Mouse (Mus musculus) embryo, embryonic 11.5 days (tissue): ENCODE measurements around the gene Mblac2.
"Not testable (repeated sequence)": the region's sequence is repeated elsewhere in the genome, so short reads cannot be mapped to it uniquely, and the experiment has no call there.

Source experiments
- DNase-seq: peaks from one replicate; pipeline ENCODE4 v3.0.0-alpha.2; 2012; ENCODE audit warnings: low read depth, low spot score

Mblac2 gene

GRCm38 (mm10) chr13:81710775-81711545 is at the start of gene Mblac2, which contains the start of gene Polr3g:
Mblac2 (plus strand) TSS chr13:81711341.
Polr3g (minus strand) TSS chr13:81711013.
- peak; percentile 90 for DNase-seq

GRCm38 (mm10) chr13:81663566-81664330 is 47.4 kb upstream of the Mblac2 start:
- no peak for DNase-seq

DNA sequence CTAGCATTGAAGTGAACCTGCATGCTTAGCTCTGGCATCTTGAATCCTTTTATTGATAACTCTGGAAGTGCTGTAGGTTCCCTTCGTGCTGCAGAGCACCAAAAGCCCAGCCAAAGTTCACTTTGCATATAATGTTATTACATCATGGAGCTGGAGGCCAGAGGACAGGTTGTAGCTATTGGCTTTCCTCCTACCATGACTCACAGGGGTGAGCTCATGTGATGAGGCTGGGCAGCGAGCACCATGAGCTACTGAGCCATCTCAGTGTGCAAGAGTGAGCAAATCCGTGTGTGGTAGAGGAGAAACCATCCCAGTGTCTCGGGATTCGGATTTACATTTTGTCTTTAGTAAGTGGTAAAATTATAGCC is 46.8 kb upstream of the Mblac2 start:
- no peak for DNase-seq

- no peak for DNase-seq
Measured at GRCm38 (mm10) chr13:81667713-81668112, 43.4 kb upstream of the Mblac2 start.

GRCm38 (mm10) chr13:81675333-81675732 is 35.8 kb upstream of the Mblac2 start:
- no peak for DNase-seq

DNA sequence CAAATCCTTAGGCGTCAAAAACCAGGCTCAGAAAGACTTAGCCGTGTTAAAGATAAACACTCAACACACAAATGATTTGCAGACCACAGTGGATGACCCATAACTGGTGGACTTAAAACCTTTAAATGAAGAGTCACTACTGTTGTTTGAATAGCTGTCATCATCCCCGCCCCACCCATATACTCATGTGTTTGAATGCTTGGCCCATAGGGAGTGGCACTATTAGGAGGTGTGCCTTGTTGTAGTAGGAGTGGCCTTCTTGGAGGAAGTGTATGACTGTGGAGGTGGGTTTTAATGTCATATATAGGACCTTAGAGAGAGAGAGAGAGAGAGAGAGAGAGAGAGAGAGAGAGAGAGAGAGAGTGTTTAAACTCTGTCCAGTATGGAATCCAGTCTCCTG is 28.0 kb upstream of the Mblac2 start:
- DNase-seq, result no peak

DNA sequence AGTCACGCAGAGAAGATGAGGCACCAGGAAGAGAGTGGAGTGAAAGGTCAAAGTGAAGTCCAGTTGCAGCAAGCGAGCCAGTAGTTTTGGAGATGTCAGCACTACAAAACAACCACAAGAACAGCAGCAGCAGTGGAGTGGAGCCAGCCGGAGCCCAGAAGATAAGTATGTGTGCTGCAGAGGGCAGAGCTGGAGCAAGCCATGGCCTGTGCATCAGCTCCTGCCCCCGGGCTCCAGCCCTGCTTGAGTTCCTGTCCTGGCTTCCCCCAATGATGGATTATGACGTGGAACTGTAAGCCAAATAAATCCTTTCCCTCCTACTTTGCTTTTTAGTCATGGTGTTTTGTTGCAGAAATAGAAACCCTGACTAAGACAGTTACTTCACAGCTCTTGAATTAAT is 26.9 kb upstream of the Mblac2 start:
- no peak for DNase-seq

DNA sequence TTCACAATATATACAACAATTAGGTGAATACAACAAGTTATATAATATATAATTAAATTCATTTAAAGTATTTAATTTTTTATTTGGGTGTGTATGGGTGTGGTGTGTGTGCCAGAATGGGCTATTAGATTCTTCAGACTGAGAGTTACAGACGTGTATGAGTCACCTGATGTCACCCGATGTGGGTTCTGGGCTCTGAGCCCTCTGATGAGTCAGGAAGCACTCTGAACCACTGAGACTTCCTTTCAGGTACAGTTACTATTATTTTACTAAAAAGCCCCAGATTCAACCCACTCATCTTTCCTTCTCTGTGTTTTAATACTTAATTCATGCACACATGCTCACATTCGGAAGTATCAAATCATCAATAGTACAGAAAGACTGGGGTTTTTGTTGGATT is 26.3 kb upstream of the Mblac2 start:
- DNase-seq, result no peak

- DNase-seq, result no peak
Measured at GRCm38 (mm10) chr13:81689587-81689986, 21.6 kb upstream of the Mblac2 start.

DNA sequence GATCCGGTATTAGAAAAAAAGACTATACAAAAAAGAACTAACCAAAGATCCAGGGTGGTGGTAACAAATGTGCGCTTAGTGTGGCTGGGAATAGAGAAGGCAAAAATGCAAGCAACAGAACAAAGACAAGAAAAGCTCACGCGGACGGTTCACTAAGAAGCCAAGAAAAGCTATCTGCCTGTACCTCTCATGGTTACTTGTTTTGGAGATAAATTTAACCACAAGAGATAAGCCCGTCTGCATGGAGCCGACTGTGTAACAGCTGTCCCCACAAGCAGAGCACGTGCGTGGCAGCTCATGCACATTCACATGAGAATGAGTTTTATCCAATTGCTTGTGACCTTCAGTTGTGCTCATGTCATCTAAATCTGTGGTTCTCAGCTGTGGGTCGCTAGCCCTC is 20.7 kb upstream of the Mblac2 start:
- no peak for DNase-seq

DNA sequence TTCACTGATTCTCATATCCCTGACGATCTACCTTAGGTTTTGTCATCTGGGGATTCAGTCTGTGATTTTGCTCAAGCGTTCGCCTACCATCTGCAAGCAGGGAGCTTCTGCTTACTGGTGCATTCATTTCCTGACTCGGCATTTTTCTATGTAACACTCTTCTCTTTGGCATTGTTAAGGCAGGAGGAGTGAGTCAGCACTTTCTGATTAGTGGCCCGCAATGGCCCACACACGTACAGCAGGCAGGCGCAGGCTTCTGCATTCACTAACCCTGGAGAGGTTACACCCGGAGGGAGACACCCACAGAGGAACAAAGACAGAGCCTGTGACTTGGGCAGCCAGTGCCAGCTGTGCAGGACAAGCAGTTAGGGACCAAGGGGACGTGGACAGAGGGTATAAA is 19.5 kb upstream of the Mblac2 start:
- DNase-seq, result no peak

DNA sequence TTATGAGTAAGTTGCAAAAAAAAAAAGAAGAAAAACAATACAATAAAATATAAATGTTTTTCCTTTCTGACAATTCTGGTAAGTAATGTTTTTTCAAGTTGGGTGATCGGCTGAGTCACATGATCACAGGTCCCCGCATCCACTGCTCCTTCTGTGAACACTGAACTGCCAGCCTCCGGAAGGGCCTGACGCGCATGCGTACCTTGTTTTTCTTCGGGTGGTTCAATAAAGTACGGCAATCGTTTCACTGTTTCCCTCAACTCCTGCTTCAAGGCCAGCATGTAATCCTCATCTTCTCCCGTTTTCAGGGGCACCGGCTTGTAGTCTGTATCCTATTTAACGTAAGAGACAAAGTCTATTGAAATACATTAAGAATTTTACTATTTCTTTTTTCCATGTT is 16.7 kb upstream of the Mblac2 start:
- no peak for DNase-seq

DNA sequence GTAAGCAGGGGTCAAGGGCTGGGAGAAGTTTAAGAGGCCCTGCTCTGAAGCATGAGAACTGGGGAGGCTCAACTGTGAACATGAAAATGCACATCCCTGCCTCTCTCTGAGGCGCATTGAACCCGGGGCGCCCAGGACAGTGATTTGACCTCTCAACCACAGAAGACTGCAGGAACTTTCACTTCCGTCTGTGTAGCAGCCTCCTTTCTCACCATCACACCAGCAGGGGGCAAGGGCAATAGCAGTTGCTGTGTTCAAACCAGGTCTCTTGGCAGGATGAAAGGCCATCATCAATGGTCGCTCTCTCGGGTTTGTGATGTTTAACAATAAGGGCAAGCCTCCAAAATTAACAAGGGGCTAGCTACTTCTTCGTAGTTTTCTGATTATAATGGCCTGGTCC is 8.0 kb upstream of the Mblac2 start:
- DNase-seq, result no peak

DNA sequence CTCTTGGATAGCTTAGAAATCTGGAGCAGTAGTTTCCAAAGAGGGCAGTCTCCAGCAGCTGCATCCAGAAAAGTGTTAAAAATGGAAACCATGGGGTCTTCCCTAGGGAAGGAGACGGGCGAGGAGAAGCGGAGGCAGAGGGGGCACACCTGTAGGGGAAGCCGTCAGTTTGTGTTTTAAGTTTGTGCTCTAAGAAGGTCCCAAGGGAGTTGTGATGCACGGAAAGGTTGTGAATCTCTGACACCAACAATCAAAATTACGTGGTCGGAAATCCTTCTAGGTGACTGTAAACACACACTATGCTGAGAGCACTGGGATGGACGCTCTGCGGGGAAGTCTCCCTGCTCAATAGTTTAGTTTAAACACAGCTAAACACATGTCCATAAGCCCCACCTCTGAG is 7.5 kb upstream of the Mblac2 start:
- DNase-seq, result no peak

GRCm38 (mm10) chr13:81706311-81706710 is 4.8 kb upstream of the Mblac2 start:
- no peak for DNase-seq

- DNase-seq, result no peak
Measured at GRCm38 (mm10) chr13:81709805-81710204, 1.3 kb upstream of the Mblac2 start.

DNA sequence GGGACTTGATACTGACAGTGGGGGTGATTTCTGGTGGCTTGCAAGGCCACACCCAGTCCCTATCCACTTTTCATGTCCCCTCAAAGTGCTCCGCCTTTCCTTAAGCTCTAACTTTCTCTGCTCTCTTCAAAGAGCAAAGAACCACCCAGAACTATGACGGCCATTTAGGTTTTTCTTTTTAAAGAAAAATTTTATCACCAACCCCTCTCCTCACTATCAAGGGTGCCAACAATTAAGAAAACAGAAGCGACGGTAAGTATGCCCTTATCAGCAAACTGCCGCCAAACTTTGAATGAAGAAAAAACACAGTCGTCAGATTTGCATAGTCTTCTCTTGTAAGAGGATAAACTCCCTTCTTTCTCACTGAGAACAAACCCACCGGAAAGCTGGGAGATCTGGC is 875 bp upstream of the Mblac2 start:
- DNase-seq, result no peak

GRCm38 (mm10) chr13:81711546-81712371 is 618 bp downstream of the Mblac2 start:
- no peak for DNase-seq

DNA sequence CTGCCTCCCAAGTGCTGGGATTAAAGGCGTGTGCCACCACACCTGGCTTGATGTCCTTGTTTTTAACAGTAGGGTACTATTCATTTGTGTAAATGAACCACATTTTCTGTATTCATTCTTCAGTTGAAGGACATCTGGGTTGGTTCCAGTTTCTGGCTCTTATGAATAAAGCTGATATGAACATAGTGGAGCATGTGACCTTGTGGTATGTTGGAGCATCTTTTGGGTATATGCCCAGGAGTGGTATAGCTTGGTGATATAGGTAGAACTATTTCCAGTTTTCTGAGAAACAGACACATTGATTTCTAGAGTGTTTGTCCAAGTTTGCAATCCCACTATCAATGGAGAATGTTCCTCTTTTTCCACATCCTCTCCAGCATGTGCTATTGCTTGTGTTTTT is 2.8 kb downstream of the Mblac2 start:
- no peak for DNase-seq

DNA sequence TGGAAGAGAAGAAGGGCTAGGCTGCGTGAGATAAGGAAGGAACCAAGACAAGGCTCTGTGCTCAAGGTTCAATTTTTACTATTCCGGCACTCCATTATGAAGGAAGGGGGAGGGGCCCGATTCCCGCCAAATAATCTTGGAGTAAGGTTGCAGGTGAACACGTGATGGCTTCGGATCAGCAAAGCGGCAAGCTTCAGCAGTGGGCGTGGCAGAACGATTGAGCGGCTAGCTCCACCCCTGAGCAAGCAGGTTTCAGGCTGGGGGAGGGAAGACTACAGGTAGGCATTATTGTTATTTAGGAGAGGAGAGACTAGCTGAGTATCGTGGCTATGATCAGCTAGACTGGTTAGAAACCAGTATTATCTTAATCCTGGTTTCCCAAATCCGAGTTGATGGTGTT is 17.0 kb downstream of the Mblac2 start:
- not testable (repeated sequence) for DNase-seq

- DNase-seq, result no peak
Measured at GRCm38 (mm10) chr13:81729102-81729501, 18.0 kb downstream of the Mblac2 start.

DNA sequence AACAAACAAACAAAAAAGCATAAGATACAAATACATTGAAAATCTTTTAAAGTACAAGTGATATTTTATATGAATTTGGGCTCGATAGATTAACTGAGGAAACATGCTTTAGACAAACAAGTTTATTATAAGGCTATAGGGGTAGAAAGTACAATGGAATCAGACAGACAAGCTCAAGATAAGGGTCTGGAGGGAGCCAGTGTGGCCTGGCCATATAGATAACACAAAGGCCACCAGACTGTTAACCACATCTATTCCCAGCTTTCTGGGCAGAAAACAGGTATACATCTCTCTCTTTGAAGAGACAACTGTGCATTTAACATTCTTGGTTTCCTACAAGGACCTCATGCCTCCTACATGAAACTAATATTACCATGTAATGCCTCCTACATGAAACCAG is 19.2 kb downstream of the Mblac2 start:
- no peak for DNase-seq
